Mouse (Mus musculus) forebrain, embryonic 14.5 days (tissue): ENCODE measurements around the gene Dstyk. TPM values are rescaled to one million over a fixed set of nuclear protein-coding genes. Genes with fewer than 3 reads are reported as not detected.
A peak's percentile ranks its signal among the peaks of the same experiment; 100 is the strongest.

ENCODE experiments used
- ATAC-seq: fragments of 200-750 bp; cut with Nextera tagmentation; 2 replicates; pipeline ENCODE4 v1.8.0; 2017; ENCODE audit warnings: mild to moderate bottlenecking, moderate library complexity
- DNase-seq: peaks from one replicate; pipeline ENCODE4 v3.0.0-alpha.2; 2015; ENCODE audit warnings: low spot score
- H3K27ac ChIP-seq: fragments of 300-500 bp; sonication (generic); 2 replicates; pipeline ENCODE4 v1.5.1; 2014; ENCODE audit warnings: low read depth, mild to moderate bottlenecking, control low read depth, low read length, moderate library complexity
- H3K27me3 ChIP-seq: fragments of 300-500 bp; sonication (generic); replicated peaks from 2 replicates; pipeline ENCODE4 v1.6.1; 2014; ENCODE audit warnings: low read length, control low read depth, mixed read lengths; ENCODE audit not compliant: control insufficient read depth, insufficient read depth
- H3K36me3 ChIP-seq: fragments of 300-500 bp; sonication (generic); 2 replicates; pipeline ENCODE4 v1.6.1; 2014; ENCODE audit warnings: low read length, control low read depth; ENCODE audit not compliant: control insufficient read depth, insufficient read depth
- H3K4me1 ChIP-seq: fragments of 300-500 bp; sonication (generic); 2 replicates; pipeline ENCODE4 v1.6.1; 2014; ENCODE audit warnings: antibody characterized with exemption, low read length, control low read depth; ENCODE audit not compliant: control insufficient read depth, insufficient read depth
- H3K4me2 ChIP-seq: fragments of 300-500 bp; sonication (generic); 2 replicates; pipeline ENCODE4 v1.6.1; 2014; ENCODE audit warnings: mild to moderate bottlenecking, control low read depth, low read length
- H3K4me3 ChIP-seq: fragments of 300-500 bp; sonication (generic); 2 replicates; pipeline ENCODE4 v1.5.1; 2014; ENCODE audit warnings: low read depth, low read length, control low read depth
- H3K9ac ChIP-seq: fragments of 300-500 bp; sonication (generic); 2 replicates; pipeline ENCODE4 v1.6.1; 2014; ENCODE audit warnings: mild to moderate bottlenecking, low read length, control low read depth, moderate library complexity
- H3K9me3 ChIP-seq: fragments of 300-500 bp; sonication (generic); replicated peaks from 2 replicates; pipeline ENCODE4 v1.6.1; 2016; ENCODE audit warnings: low read length, control low read depth, mixed read lengths; ENCODE audit not compliant: control insufficient read depth
- WGBS: fragments of 180-500 bp; shearing (Covaris S2); extraction: QIAGEN DNeasy Blood & Tissue Kit; methylation state at CpG from one replicate; pipeline ENCODE4 v1.1.7; 2014; 5-methylcytosine and 5-hydroxymethylcytosine counted together
- polyA plus RNA-seq: library from polyadenylated mRNA; unstranded; fragments of >200 nt; fragmentation: Nextera tagmentation; extraction: Ambion mirVana; gene quantifications from 2 replicates; pipeline ENCODE4 v1.2.1, GENCODE M21; 2014

The Dstyk gene
- polyA plus RNA-seq, 1 experiment from 2014 or later = 7.7 TPM

DNA sequence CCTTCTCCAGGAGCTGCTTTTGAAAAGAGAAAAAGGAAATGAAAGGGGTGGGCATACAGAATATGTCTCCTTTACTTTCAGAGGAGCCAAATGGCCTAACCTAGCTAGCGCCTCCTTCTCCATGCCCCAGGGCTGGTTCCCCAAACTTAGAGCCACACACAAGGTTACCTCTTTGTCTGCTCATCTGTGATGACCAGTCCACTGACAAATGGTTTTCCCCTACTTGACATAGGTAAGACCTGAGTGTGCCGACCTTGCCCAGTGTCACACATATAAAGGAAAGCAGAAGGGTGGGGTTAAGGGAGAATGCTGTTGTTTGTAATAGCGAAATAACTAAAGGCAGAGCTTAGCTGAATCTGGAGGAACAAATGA is 42.5 kb upstream of the Dstyk start:
- Histone ChIP-seq H3K27me3 (no peaks in the 10 kb centered on the region), H3K36me3 (peaks cover 37% of the 10 kb centered on the region), H3K27ac (peak overlapping the region; percentile 50; the same call in 1 of the 2 replicates), H3K9me3 (no peaks in the 10 kb centered on the region), H3K4me1 (peaks cover 49% of the 10 kb centered on the region), H3K4me2 (no peak overlapping the region), H3K4me3 (no peak overlapping the region), H3K9ac (0 out of 2 replicates have a peak overlapping the region, but pooled peaks have one; percentile 13)
- 63% methylated on average over 3 of the region's 3 CpGs for WGBS
- ATAC-seq (no peak), DNase-seq (no peak)

DNA sequence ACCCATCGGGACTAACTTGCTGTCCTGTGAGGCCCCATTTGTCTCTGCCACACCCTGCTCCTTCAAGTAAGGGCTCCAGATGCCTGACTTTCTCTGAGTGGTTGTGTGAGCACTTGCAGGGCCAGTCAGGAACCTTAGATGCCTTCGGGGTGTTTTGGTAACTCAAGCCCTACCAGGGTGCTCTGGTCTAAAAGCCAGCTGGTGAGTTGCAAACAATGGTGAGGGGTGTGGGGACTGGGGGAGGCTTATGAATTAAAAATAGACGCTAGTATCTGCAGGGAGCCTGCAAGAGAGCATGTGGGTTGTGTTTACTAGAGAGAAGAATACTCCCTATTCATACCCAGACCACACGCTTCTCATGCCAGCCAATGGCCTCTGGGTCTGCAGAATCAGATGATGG is 42.1 kb upstream of the Dstyk start:
- Histone ChIP-seq H3K4me3 (no peak overlapping the region), H3K27ac (peak overlapping the region; percentile 50; the same call in 1 of the 2 replicates), H3K4me1 (peaks cover 49% of the 10 kb centered on the region), H3K27me3 (no peaks in the 10 kb centered on the region), H3K4me2 (no peak overlapping the region), H3K9me3 (no peaks in the 10 kb centered on the region), H3K36me3 (peaks cover 38% of the 10 kb centered on the region), H3K9ac (0 out of 2 replicates have a peak overlapping the region, but pooled peaks have one; percentile 13)
- WGBS = 30% methylated on average over 4 of the region's 4 CpGs
- DNase-seq (no peak), ATAC-seq (peak; percentile 29; the same call in 1 of the 2 replicates)

DNA sequence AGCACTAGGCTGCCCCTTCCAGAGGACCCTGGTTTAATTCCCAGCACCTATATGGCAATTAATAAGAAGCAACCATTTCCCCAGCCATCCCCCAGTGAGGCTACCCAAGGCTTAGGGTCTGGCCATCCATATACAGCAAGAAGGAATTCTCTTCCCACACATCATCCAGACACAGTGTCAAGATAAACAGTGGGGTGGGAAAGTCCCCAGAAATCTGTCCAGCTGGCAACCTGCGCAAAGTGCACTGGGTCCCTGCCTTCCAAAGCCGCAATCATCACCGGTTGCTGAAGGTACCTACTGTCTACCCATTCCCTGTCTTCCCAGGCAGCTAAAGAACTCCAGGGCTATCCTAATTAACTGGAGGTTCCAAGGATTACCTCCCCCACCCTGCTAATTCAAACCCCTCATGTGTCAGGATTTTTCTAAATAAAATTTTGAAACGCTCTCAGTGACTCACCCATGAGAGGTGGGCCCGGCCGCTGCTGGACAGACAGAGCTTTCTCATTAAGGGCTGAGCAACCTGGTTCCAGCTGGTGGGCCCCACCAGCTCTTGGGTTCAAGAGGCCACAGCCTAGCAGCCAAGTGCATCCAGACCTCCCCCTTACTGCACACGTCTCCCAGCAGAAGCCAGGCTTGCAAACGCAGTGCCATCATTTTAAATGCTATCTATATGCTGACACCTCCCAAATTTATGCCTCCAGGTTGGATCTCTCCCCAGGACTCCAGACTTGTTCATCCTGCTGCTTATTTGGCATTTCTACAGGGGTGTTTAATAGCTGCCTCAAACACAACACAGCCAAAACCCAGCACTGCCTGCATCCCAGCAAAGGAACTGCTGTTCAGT is 40.9 kb upstream of the Dstyk start:
- ATAC-seq = no peak
- H3K4me2 ChIP-seq = no peak overlapping the region
- H3K27ac ChIP-seq = no peak overlapping the region
- no peak overlapping the region for H3K4me3 ChIP-seq
- WGBS = 79% methylated on average over 8 of the region's 8 CpGs
- no peaks in the 10 kb centered on the region for H3K27me3 ChIP-seq
- no peak overlapping the region for H3K9ac ChIP-seq
- H3K9me3 ChIP-seq = no peaks in the 10 kb centered on the region
- DNase-seq = no peak
- peaks cover 42% of the 10 kb centered on the region for H3K36me3 ChIP-seq
- peaks cover 47% of the 10 kb centered on the region for H3K4me1 ChIP-seq

- WGBS = 71% methylated on average over 7 of the region's 7 CpGs
- Histone ChIP-seq H3K4me1 (peaks cover 41% of the 10 kb centered on the region), H3K9me3 (no peaks in the 10 kb centered on the region), H3K4me2 (no peak overlapping the region), H3K27ac (no peak overlapping the region), H3K9ac (no peak overlapping the region), H3K4me3 (no peak overlapping the region), H3K36me3 (peaks cover 47% of the 10 kb centered on the region), H3K27me3 (no peaks in the 10 kb centered on the region)
- ATAC-seq (no peak), DNase-seq (no peak)
Observed at GRCm38 (mm10) chr1:132377055-132377365, 40.3 kb upstream of the Dstyk start.

GRCm38 (mm10) chr1:132377811-132378210 is 39.5 kb upstream of the Dstyk start:
- no peak for DNase-seq
- Histone ChIP-seq H3K27ac (no peak overlapping the region), H3K9ac (no peak overlapping the region), H3K4me1 (peaks cover 33% of the 10 kb centered on the region), H3K4me2 (no peak overlapping the region), H3K4me3 (no peak overlapping the region), H3K9me3 (no peaks in the 10 kb centered on the region), H3K27me3 (no peaks in the 10 kb centered on the region), H3K36me3 (peaks cover 49% of the 10 kb centered on the region)
- ATAC-seq = no peak
- 83% methylated on average over 3 of the region's 3 CpGs for WGBS

GRCm38 (mm10) chr1:132380550-132381100 is 36.7 kb upstream of the Dstyk start:
- no peak for DNase-seq
- H3K4me1 ChIP-seq = peaks cover 12% of the 10 kb centered on the region

GRCm38 (mm10) chr1:132381929-132382328 is 35.4 kb upstream of the Dstyk start:
- Histone ChIP-seq H3K36me3 (peaks cover 45% of the 10 kb centered on the region), H3K9ac (no peak overlapping the region), H3K9me3 (no peaks in the 10 kb centered on the region), H3K4me3 (no peak overlapping the region), H3K4me1 (peaks cover 12% of the 10 kb centered on the region), H3K27me3 (no peaks in the 10 kb centered on the region), H3K4me2 (no peak overlapping the region), H3K27ac (no peak overlapping the region)
- ATAC-seq = no peak
- DNase-seq = no peak
- WGBS = 69% methylated on average over 10 of the region's 10 CpGs

More at GRCm38 (mm10) chr1:132380550-132381100, 36.7 kb upstream of the Dstyk start:
- H3K27me3 ChIP-seq = no peaks in the 10 kb centered on the region
- H3K9ac ChIP-seq = no peak overlapping the region
- H3K4me3 ChIP-seq = no peak overlapping the region
- H3K4me2 ChIP-seq = no peak overlapping the region
- H3K9me3 ChIP-seq = no peaks in the 10 kb centered on the region
- no peak overlapping the region for H3K27ac ChIP-seq
- 89% methylated on average over 27 of the region's 27 CpGs for WGBS
- H3K36me3 ChIP-seq = peaks cover 49% of the 10 kb centered on the region
- ATAC-seq = no peak

- no peak overlapping the region for H3K4me3 ChIP-seq
- H3K9ac ChIP-seq = no peak overlapping the region
- no peak overlapping the region for H3K27ac ChIP-seq
- H3K9me3 ChIP-seq = no peaks in the 10 kb centered on the region
- no peak for ATAC-seq
- H3K4me2 ChIP-seq = no peak overlapping the region
- WGBS = 93% methylated on average over 8 of the region's 8 CpGs
- H3K27me3 ChIP-seq = no peaks in the 10 kb centered on the region
- H3K4me1 ChIP-seq = peaks cover 21% of the 10 kb centered on the region
- no peak for DNase-seq
- peaks cover 27% of the 10 kb centered on the region for H3K36me3 ChIP-seq
Observed at GRCm38 (mm10) chr1:132384001-132384554, 33.3 kb upstream of the Dstyk start.

DNA sequence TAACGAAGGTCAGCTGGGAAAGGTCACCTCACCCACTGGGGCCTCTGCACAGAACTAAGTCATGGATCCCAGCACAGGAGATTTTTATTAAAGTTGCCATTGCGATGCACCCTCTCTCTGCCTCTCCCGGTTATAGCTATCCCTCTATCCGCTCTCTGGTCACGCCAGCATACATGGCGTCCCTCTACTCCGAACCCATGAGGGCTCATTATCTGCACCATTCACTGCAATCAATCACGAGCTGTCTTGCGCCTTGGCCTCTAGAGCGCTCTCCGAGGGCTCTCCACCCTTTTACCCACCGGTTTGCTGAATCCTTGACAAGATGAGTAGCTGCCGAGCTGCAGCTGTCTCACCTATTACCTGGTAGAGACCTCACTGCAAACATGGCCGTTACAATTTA is 32.1 kb upstream of the Dstyk start:
- Histone ChIP-seq H3K4me1 (peaks cover 32% of the 10 kb centered on the region), H3K27ac (no peak overlapping the region), H3K9ac (no peak overlapping the region), H3K4me2 (no peak overlapping the region), H3K36me3 (peaks cover 16% of the 10 kb centered on the region), H3K4me3 (no peak overlapping the region), H3K27me3 (no peaks in the 10 kb centered on the region), H3K9me3 (no peaks in the 10 kb centered on the region)
- 80% methylated on average over 14 of the region's 14 CpGs for WGBS
- no peak for ATAC-seq
- no peak for DNase-seq
